Mouse (Mus musculus): ENCODE data around the gene Ubb. TPM values are rescaled to one million over a fixed set of nuclear protein-coding genes. Genes with fewer than 3 reads are reported as not detected.
"Not testable (repeated sequence)": the region's sequence is repeated elsewhere in the genome, so short reads cannot be mapped to it uniquely, and the experiment has no call there.

Ubb gene
- 3,903 and 3,916 TPM in 2 replicates for polyA plus RNA-seq (2014; fragmentation: Nextera tagmentation; extraction: Ambion mirVana)

DNA sequence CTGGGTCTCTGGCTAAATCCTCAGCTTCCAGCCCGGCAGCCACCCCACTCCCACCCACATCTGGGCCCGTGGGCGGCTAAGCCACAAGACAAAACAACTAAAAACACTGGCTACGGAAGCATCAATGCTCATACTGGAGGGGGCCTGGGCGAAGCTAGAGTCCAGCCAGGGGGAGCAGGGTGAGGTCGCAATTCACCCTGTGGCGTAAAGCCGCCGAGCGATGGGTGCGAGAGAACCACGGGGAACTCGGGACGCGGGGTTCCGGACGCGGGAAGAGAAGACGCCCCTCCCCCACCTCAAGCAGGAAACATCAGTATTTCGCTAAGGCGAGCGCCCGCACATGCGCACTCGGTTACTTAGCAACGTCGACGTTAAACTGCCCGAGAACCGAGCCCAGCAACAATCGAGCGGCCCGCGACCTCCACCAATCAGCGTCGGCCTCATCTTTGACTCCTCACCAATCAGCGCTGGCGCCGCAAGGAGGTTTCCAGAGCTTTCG lies at the start of gene Ubb:
Ubb (plus strand) TSS at position 445 of the 499 bp plus-strand sequence.
- DNase-seq (ENCODE audit: low spot score) (peak; percentile 99), ATAC-seq (ENCODE audit: insufficient read depth, low FRiP score, low TSS enrichment) (peak; percentile 97)
- peak within 1 kb of the TSS; percentile 75 for H3K4me3 ChIP-seq (ENCODE audit: low read depth, low read length)
- no peaks in the 10 kb centered on the region for H3K36me3 ChIP-seq (ENCODE audit: control insufficient read depth, insufficient read depth, low read length)
- peak within 1 kb of the TSS; percentile 98 for H3K9ac ChIP-seq (ENCODE audit: low read length)
- peak within 1 kb of the TSS; percentile 93 for H3K4me2 ChIP-seq (ENCODE audit: low read depth)
- no peaks in the 10 kb centered on the region for H3K9me3 ChIP-seq (ENCODE audit: control insufficient read depth, low read length)
- peaks cover 22% of the 10 kb centered on the region for H3K4me1 ChIP-seq (ENCODE audit: control insufficient read depth, insufficient read depth, low read length)
- H3K27ac ChIP-seq (ENCODE audit: low read depth, low read length), result peak within 1 kb of the TSS; percentile 97
- H3K27me3 ChIP-seq (ENCODE audit: control insufficient read depth, insufficient read depth, low read length), result no peaks in the 10 kb centered on the region
- WGBS, result under 1% methylated on average over 40 of the region's 40 CpGs

DNA sequence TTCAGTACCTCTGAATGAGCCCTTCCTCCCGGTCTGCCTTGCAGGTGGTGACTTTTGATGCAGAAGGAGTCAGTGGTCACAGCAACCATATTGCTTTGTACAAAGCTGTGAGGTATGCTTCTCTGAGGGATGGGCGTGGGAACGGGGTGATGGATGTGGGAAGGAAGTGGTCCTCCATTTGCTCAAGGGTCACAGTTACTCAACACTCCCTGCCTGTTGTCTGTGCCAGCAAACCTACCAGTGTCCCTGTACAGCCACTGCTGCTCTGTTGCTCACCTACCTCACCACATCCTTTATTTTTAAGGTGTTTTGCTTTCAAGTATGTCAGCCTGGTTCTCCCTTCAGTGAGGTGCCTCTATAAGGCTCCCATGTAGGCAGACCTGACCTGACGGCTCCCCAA lies 43.3 kb upstream of the Ubb start:
- ATAC-seq (ENCODE audit: insufficient read depth, low FRiP score, low TSS enrichment), result no peak

DNA sequence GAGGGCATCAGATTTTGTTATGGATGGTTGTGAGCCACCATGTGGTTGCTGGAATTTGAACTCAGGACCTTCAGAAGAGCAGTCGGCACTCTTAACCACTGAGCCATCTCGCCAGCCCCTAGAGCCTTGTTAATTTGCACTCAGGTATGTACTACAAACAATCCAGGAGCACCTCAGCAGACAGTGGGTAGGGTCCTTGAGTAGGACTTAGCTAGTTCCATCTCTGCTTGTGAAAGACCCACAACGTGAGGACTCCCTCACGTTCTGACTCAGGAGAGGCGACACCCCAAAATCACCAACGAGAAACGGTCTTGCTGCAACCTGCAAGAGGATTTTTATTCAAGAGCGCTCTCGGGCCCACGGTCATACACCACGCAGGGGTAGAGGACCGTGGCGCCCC lies 42.6 kb upstream of the Ubb start:
- H3K4me3 ChIP-seq (ENCODE audit: low read depth, low read length); H3K9ac ChIP-seq (ENCODE audit: low read length); DNase-seq (ENCODE audit: low spot score); H3K4me2 ChIP-seq (ENCODE audit: low read depth); H3K4me1 ChIP-seq (ENCODE audit: control insufficient read depth, insufficient read depth, low read length); H3K9me3 ChIP-seq (ENCODE audit: control insufficient read depth, low read length); H3K36me3 ChIP-seq (ENCODE audit: control insufficient read depth, insufficient read depth, low read length); ATAC-seq (ENCODE audit: insufficient read depth, low FRiP score, low TSS enrichment); H3K27me3 ChIP-seq (ENCODE audit: control insufficient read depth, insufficient read depth, low read length); H3K27ac ChIP-seq (ENCODE audit: low read depth, low read length): not testable (repeated sequence)
- WGBS, result 95% methylated on average over 13 of the region's 13 CpGs

More for the DNA sequence above, 43.3 kb upstream of the Ubb start:
- DNase-seq (ENCODE audit: low spot score), result no peak
- no peak overlapping the region for H3K4me2 ChIP-seq (ENCODE audit: low read depth)
- no peak overlapping the region for H3K27ac ChIP-seq (ENCODE audit: low read depth, low read length)
- H3K27me3 ChIP-seq (ENCODE audit: control insufficient read depth, insufficient read depth, low read length), result no peaks in the 10 kb centered on the region
- 76% methylated on average over 4 of the region's 4 CpGs for WGBS
- no peak overlapping the region for H3K4me3 ChIP-seq (ENCODE audit: low read depth, low read length)
- H3K9ac ChIP-seq (ENCODE audit: low read length), result no peak overlapping the region
- no peaks in the 10 kb centered on the region for H3K4me1 ChIP-seq (ENCODE audit: control insufficient read depth, insufficient read depth, low read length)
- H3K36me3 ChIP-seq (ENCODE audit: control insufficient read depth, insufficient read depth, low read length), result no peaks in the 10 kb centered on the region
- H3K9me3 ChIP-seq (ENCODE audit: control insufficient read depth, low read length), result no peaks in the 10 kb centered on the region

DNA sequence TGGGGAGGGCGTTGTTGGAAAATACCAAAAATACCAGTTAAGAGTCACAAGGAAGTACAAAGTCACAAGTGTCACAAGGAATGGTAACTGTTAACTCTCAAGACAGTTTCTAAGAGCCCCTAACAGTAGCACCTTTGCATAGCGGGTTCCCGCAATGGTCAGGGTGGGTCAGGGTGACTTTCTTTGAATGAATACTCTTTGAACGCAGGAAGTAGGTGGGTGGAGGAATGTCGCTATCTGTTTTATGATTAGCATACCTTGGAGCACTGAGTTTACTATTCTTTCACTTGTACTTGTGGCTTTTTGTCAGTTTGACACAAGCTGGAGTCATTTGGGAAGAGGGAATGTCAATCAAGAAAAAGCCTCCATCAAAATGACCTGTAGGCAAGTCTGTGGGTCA lies 42.2 kb upstream of the Ubb start:
- not testable (repeated sequence) for H3K36me3 ChIP-seq (ENCODE audit: control insufficient read depth, insufficient read depth, low read length); DNase-seq (ENCODE audit: low spot score); H3K4me3 ChIP-seq (ENCODE audit: low read depth, low read length); H3K4me1 ChIP-seq (ENCODE audit: control insufficient read depth, insufficient read depth, low read length); H3K9ac ChIP-seq (ENCODE audit: low read length); H3K27me3 ChIP-seq (ENCODE audit: control insufficient read depth, insufficient read depth, low read length); H3K27ac ChIP-seq (ENCODE audit: low read depth, low read length); H3K9me3 ChIP-seq (ENCODE audit: control insufficient read depth, low read length); H3K4me2 ChIP-seq (ENCODE audit: low read depth); ATAC-seq (ENCODE audit: insufficient read depth, low FRiP score, low TSS enrichment)
- WGBS, result 98% methylated on average over 5 of the region's 5 CpGs

DNA sequence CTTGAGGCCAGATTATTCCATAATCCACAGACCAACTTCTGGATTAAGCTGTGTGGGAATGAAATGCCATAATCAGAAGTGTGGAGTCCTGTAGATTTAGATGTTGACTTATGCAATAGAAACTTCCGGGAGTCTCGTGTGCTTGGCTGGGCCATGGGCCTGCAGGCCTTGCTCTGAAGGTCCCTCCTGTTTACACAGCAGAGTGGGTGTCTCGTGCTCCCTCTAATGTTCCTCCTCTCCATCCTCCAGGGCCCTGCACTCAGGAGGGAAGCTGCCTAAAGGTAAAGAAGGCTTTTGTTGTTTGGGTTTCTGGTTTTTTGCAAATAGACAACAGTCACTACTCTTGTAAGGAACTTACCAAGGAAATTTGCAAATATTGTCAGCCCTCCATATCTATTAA lies 41.4 kb upstream of the Ubb start:
- DNase-seq (ENCODE audit: low spot score) (no peak), ATAC-seq (ENCODE audit: insufficient read depth, low FRiP score, low TSS enrichment) (no peak)
- Histone ChIP-seq H3K4me3 (ENCODE audit: low read depth, low read length) (no peak overlapping the region), H3K4me2 (ENCODE audit: low read depth) (no peak overlapping the region), H3K36me3 (ENCODE audit: control insufficient read depth, insufficient read depth, low read length) (no peaks in the 10 kb centered on the region), H3K4me1 (ENCODE audit: control insufficient read depth, insufficient read depth, low read length) (no peaks in the 10 kb centered on the region), H3K9ac (ENCODE audit: low read length) (no peak overlapping the region), H3K9me3 (ENCODE audit: control insufficient read depth, low read length) (no peaks in the 10 kb centered on the region), H3K27me3 (ENCODE audit: control insufficient read depth, insufficient read depth, low read length) (no peaks in the 10 kb centered on the region), H3K27ac (ENCODE audit: low read depth, low read length) (no peak overlapping the region)
- 77% methylated on average over 3 of the region's 3 CpGs for WGBS

DNA sequence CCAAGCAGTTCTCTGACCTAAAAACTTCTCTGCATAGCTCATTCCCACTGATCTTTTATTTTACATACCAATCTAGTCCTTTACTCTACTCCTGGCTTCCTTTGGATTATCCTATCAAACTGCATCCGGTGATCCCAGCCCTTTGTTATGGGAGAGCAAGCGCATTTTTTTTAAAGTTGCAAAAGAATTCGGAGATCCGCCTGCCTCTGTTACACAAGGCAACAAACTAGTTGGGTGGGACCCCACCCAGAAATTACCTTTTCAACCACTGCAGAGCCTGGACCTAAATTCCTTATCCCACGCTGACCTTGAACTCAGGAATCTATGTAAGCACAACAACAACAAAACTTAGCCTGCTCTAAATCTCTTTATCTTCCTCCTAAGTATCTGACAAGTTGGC lies 40.0 kb upstream of the Ubb start:
- Histone ChIP-seq H3K9ac (ENCODE audit: low read length) (no peak overlapping the region), H3K27me3 (ENCODE audit: control insufficient read depth, insufficient read depth, low read length) (no peaks in the 10 kb centered on the region), H3K4me1 (ENCODE audit: control insufficient read depth, insufficient read depth, low read length) (no peaks in the 10 kb centered on the region), H3K4me2 (ENCODE audit: low read depth) (no peak overlapping the region), H3K4me3 (ENCODE audit: low read depth, low read length) (no peak overlapping the region), H3K27ac (ENCODE audit: low read depth, low read length) (no peak overlapping the region), H3K36me3 (ENCODE audit: control insufficient read depth, insufficient read depth, low read length) (no peaks in the 10 kb centered on the region), H3K9me3 (ENCODE audit: control insufficient read depth, low read length) (no peaks in the 10 kb centered on the region)
- WGBS, result 86% methylated on average over 5 of the region's 5 CpGs
- no peak for DNase-seq (ENCODE audit: low spot score)
- no peak for ATAC-seq (ENCODE audit: insufficient read depth, low FRiP score, low TSS enrichment)

DNA sequence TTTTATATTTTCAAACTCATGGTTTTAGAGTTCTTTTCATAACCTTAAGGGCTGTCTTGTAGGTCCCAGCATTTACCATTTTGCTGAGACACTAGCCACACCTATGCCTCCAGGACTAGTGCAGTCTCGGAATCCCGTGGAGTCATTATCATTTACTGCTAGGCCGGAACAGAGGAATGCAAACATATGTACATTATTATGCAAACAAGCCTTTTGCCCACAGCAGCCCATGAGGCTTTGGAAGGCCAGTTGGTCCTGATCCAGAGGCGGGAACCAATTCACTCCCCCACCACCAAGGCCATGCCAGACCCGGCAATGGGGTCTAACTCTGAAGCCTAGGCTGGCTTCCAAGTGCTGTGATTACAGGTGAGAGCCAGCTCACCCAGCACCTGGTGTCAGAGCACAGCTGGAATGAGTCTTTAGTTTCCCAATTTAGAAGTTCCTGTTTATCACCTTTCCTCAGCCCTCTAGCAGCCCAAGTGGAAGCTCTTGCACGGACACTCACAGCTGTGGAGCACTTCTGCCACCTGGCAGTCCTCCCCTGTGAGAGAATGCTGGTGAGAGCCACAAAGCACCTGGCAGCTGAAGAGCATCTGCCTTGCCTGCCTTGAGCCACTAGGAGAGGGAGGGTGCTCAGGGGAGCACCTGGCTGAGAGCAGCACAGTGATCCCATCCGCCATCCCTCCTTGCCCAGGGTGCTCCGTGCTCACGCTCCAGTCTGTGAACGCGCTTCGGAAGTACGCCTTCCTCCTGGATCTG lies 39.3 kb upstream of the Ubb start:
- WGBS, result 78% methylated on average over 13 of the region's 13 CpGs
- Histone ChIP-seq H3K9ac (ENCODE audit: low read length) (no peak overlapping the region), H3K4me2 (ENCODE audit: low read depth) (no peak overlapping the region), H3K36me3 (ENCODE audit: control insufficient read depth, insufficient read depth, low read length) (no peaks in the 10 kb centered on the region), H3K27ac (ENCODE audit: low read depth, low read length) (no peak overlapping the region), H3K4me3 (ENCODE audit: low read depth, low read length) (no peak overlapping the region), H3K4me1 (ENCODE audit: control insufficient read depth, insufficient read depth, low read length) (no peaks in the 10 kb centered on the region), H3K9me3 (ENCODE audit: control insufficient read depth, low read length) (no peaks in the 10 kb centered on the region), H3K27me3 (ENCODE audit: control insufficient read depth, insufficient read depth, low read length) (no peaks in the 10 kb centered on the region)
- no peak for ATAC-seq (ENCODE audit: insufficient read depth, low FRiP score, low TSS enrichment)
- DNase-seq (ENCODE audit: low spot score), result no peak

DNA sequence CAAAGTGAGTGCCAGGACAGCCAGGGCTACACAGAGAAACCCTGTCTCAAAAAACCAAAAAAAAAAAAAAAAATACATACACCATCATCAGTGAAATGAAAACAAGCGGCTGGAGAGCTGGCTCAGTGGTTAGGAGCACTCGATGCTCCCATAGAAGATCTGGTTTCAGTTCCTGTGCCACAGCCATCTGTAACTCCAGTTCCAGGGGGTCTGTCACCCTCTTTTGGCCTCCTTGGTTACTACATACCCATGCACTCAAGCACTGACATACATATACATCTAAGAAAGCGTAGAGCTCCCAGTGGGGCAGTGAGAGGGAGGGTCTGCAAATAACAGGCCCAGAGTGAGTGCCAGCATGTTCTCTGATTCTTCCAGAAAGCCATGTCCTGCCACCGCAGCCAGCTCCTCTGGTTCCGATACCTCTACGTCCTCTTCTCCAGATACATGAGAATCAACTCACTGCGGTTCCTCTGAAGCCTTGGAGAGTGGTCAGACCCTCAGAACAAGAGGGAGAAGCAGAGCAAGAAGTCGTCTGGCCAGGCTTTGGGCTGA lies 38.4 kb upstream of the Ubb start:
- 85% methylated on average over 8 of the region's 8 CpGs for WGBS
- no peaks in the 10 kb centered on the region for H3K4me1 ChIP-seq (ENCODE audit: control insufficient read depth, insufficient read depth, low read length)

DNA sequence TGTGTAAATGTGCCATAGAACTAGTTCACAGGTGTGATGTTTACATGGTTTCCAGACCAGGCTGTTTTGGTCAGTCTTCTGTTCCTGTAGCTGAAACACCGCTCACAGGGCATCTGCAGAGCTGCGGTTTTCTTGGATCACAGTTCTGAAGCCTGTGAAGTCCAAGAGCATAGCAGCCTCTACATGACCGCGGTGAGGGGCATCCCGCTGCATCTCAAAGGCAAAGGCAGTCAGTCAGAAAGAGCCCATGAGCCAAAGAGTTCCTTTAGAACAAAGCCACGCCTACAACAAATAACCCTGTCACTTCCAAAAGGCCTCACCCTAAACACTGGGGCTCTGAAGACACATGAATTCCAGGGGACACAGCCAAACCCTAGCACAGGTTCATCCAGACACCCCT lies 37.7 kb upstream of the Ubb start:
- H3K9ac ChIP-seq (ENCODE audit: low read length), result no peak overlapping the region
- no peaks in the 10 kb centered on the region for H3K4me1 ChIP-seq (ENCODE audit: control insufficient read depth, insufficient read depth, low read length)
- no peaks in the 10 kb centered on the region for H3K36me3 ChIP-seq (ENCODE audit: control insufficient read depth, insufficient read depth, low read length)
- H3K4me3 ChIP-seq (ENCODE audit: low read depth, low read length), result no peak overlapping the region
- H3K9me3 ChIP-seq (ENCODE audit: control insufficient read depth, low read length), result no peaks in the 10 kb centered on the region
- H3K4me2 ChIP-seq (ENCODE audit: low read depth), result no peak overlapping the region
- WGBS, result 73% methylated on average over 6 of the region's 6 CpGs
- H3K27me3 ChIP-seq (ENCODE audit: control insufficient read depth, insufficient read depth, low read length), result no peaks in the 10 kb centered on the region
- DNase-seq (ENCODE audit: low spot score) (no peak), ATAC-seq (ENCODE audit: insufficient read depth, low FRiP score, low TSS enrichment) (no peak)
- H3K27ac ChIP-seq (ENCODE audit: low read depth, low read length), result no peak overlapping the region

More for the DNA sequence above, 38.4 kb upstream of the Ubb start:
- DNase-seq (ENCODE audit: low spot score), result no peak
- H3K4me3 ChIP-seq (ENCODE audit: low read depth, low read length), result no peak overlapping the region
- H3K4me2 ChIP-seq (ENCODE audit: low read depth), result no peak overlapping the region
- H3K27me3 ChIP-seq (ENCODE audit: control insufficient read depth, insufficient read depth, low read length), result no peaks in the 10 kb centered on the region
- no peaks in the 10 kb centered on the region for H3K9me3 ChIP-seq (ENCODE audit: control insufficient read depth, low read length)
- no peak overlapping the region for H3K27ac ChIP-seq (ENCODE audit: low read depth, low read length)
- ATAC-seq (ENCODE audit: insufficient read depth, low FRiP score, low TSS enrichment), result no peak
- no peaks in the 10 kb centered on the region for H3K36me3 ChIP-seq (ENCODE audit: control insufficient read depth, insufficient read depth, low read length)
- H3K9ac ChIP-seq (ENCODE audit: low read length), result no peak overlapping the region
